Mouse (Mus musculus) myocyte (in vitro differentiated cells): Measurements from ENCODE around the gene Kifc3. TPM values are rescaled to one million over a fixed set of nuclear protein-coding genes. Genes with fewer than 3 reads are reported as not detected.

Experiments used
- H3K27me3 ChIP-seq: one replicate; pipeline ENCODE4 v1.6.1; 2011; ENCODE audit not compliant: control insufficient read depth, insufficient read depth, insufficient read length
- H3K36me3 ChIP-seq: one replicate; pipeline ENCODE4 v1.6.1; 2011; ENCODE audit not compliant: control insufficient read depth, insufficient read depth
- H3K4me2 ChIP-seq: one replicate; pipeline ENCODE4 v1.6.1; 2011; ENCODE audit warnings: low read depth, control low read depth
- H3K4me3 ChIP-seq: one replicate; pipeline ENCODE4 v1.5.1; 2011; ENCODE audit warnings: mild to moderate bottlenecking, control low read depth, moderate library complexity
- H3K79me2 ChIP-seq: one replicate; pipeline ENCODE4 v1.6.1; 2011; ENCODE audit not compliant: control insufficient read depth, insufficient read depth
- H3ac ChIP-seq: one replicate; pipeline ENCODE4 v1.6.1; 2011; ENCODE audit not compliant: control insufficient read depth, insufficient read length
- CEBPB ChIP-seq: IDR thresholded peaks from 2 replicates; pipeline ENCODE4 v1.6.1; 2011; ENCODE audit warnings: mild to moderate bottlenecking, moderate library complexity; ENCODE audit not compliant: poor library complexity, insufficient read depth, severe bottlenecking
- E2F4 ChIP-seq: IDR thresholded peaks from one replicate; pipeline ENCODE4 v1.6.1; 2011; ENCODE audit warnings: mild to moderate bottlenecking, control low read depth, moderate library complexity; ENCODE audit not compliant: insufficient read depth
- MAX ChIP-seq: IDR thresholded peaks from one replicate; pipeline ENCODE4 v1.6.1; 2011; ENCODE audit warnings: low read depth, mild to moderate bottlenecking, control low read depth
- MYOD1 ChIP-seq, 3 experiments: IDR thresholded peaks; one replicate each; pipeline ENCODE4 v1.6.1; 2011; ENCODE audit warnings: control low read depth in 2 of 3, low read depth in 2 of 3, mild to moderate bottlenecking in 2 of 3, moderate library complexity in 1 of 3; ENCODE audit not compliant: insufficient read length in 2 of 3, control insufficient read depth in 1 of 3
- MYOG ChIP-seq, 3 experiments: IDR thresholded peaks; one replicate each; pipeline ENCODE4 v1.6.1; 2011; ENCODE audit warnings: control low read depth in 2 of 3, low read depth in 2 of 3, mild to moderate bottlenecking in 2 of 3; ENCODE audit not compliant: insufficient read length in 2 of 3, control insufficient read depth in 1 of 3, insufficient read depth in 1 of 3
- POLR2A ChIP-seq: IDR thresholded peaks from one replicate; pipeline ENCODE4 v1.6.1; 2011; ENCODE audit warnings: low read depth, mild to moderate bottlenecking, control low read depth, moderate library complexity; ENCODE audit not compliant: insufficient read length
- POLR2AphosphoS2 ChIP-seq: IDR thresholded peaks from one replicate; pipeline ENCODE4 v1.6.1; 2011; ENCODE audit warnings: low read depth, control low read depth; ENCODE audit not compliant: insufficient read length
- REST ChIP-seq: IDR thresholded peaks from one replicate; pipeline ENCODE4 v1.6.1; 2011; ENCODE audit warnings: mild to moderate bottlenecking, control low read depth, moderate library complexity; ENCODE audit not compliant: insufficient read depth, insufficient read length
- SRF ChIP-seq: IDR thresholded peaks from one replicate; pipeline ENCODE4 v1.6.1; 2011; ENCODE audit warnings: low read depth; ENCODE audit not compliant: control insufficient read depth, insufficient read length
- TCF12 ChIP-seq: IDR thresholded peaks from one replicate; pipeline ENCODE4 v1.6.1; 2011; ENCODE audit warnings: mild to moderate bottlenecking, control low read depth; ENCODE audit not compliant: poor library complexity, insufficient read depth, severe bottlenecking
- TCF3 ChIP-seq: IDR thresholded peaks from one replicate; pipeline ENCODE4 v1.6.1; 2011; ENCODE audit warnings: low read depth, control low read depth; ENCODE audit not compliant: insufficient read length
- USF1 ChIP-seq: IDR thresholded peaks from one replicate; pipeline ENCODE4 v1.6.1; 2011; ENCODE audit warnings: low read depth, mild to moderate bottlenecking, control low read depth, moderate library complexity
- polyA plus RNA-seq: library from polyadenylated mRNA; unstranded; fragments of >200 nt; fragmentation: generic; extraction: Trizol; gene quantifications from one replicate; pipeline ENCODE4 v1.2.1, GENCODE M21; 2012; ENCODE audit warnings: missing spikeins

Gene Kifc3
- polyA plus RNA-seq, 1 experiment: 22.6 TPM

DNA sequence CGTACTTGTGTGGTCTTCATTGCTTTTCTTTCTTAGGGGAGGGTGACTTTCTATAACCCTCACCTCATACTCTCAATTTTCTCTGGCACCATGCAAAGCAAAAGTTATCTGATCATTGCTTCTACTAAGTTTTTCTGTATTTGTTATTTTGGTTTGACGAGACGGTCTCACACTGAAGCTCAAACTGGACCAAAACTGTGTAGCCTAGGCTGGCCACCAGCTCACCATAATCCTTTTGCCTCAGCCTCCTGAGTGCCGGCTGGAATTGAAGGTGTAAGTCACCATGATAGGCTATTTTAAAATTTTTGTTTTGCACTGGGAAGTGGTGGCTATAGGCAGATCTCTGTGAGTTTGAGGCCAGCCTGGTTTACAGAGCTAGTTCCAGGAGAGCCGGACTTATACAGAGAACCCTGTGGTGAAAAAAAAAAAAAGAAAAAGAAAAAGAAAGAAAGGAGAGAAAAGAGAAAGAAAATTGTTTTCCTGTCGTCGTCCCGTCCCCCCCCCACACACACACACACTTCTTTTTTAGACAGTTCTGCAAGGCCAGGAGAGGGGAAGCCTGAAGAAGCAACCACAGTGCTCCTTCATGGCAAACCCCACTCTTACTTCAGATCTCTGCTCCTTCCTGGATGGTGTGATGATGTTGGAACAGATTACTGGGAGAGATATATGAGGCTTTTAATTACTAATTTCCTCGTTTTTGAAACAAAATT, 870 bp upstream of the Kifc3 start:
- no peak overlapping the region for H3ac ChIP-seq
- H3K27me3 ChIP-seq: no peaks in the 10 kb centered on the region
- TF ChIP-seq CEBPB (no peak), USF1 (no peak), SRF (no peak), TCF3 (no peak), MAX (no peak), E2F4 (no peak), TCF12 (no peak), POLR2AphosphoS2 (no peak), REST (no peak), POLR2A (no peak), MYOD1 (IDR thresholded peaks at IDR 0.05; ENCODE audit: control insufficient read depth in 1 of 3, insufficient read length in 2 of 3, low read depth in 2 of 3) (no peak), MYOG (IDR thresholded peaks at IDR 0.05; ENCODE audit: control insufficient read depth in 1 of 3, insufficient read depth in 1 of 3, insufficient read length in 2 of 3, low read depth in 2 of 3) (no peak)
- H3K36me3 ChIP-seq: no peaks in the 10 kb centered on the region
- H3K4me2 ChIP-seq: no peak overlapping the region
- no peak overlapping the region for H3K4me3 ChIP-seq
- no peaks in the 10 kb centered on the region for H3K79me2 ChIP-seq

DNA sequence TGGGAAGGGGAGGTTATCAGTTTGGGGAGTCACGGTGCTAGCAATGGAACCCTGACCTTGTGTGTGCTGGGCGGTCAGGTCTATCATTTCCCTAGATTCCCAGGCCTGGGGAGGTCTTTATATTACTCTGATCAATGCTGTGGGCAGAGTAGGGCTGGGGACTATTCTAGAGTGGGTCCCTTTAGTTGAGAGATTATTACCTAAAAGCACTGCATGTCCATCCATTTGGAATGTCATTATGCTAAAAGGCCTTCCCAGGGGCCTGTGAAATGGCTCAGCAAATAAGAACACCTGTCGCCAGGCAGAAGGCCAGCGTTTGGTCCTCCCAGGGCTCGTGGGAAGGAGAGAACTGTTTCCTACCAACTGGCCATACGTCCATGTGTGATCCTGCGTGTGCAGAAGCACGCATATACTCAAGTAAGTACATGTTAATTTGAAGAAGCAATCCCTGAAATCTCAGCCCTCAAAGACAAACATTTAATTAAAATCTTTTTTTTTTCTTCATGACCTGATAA, 499 bp downstream of the Kifc3 start:
- no peaks in the 10 kb centered on the region for H3K79me2 ChIP-seq
- H3K27me3 ChIP-seq: no peaks in the 10 kb centered on the region
- peak in 2 of 3 experiments; percentile 29 to 36 for TF ChIP-seq MYOD1 (IDR thresholded peaks at IDR 0.05; ENCODE audit: control insufficient read depth in 1 of 3, insufficient read length in 2 of 3, low read depth in 2 of 3)
- no peak for TF ChIP-seq MYOG (IDR thresholded peaks at IDR 0.05; ENCODE audit: control insufficient read depth in 1 of 3, insufficient read depth in 1 of 3, insufficient read length in 2 of 3, low read depth in 2 of 3)
- H3K4me2 ChIP-seq: no peak overlapping the region
- H3ac ChIP-seq: no peak overlapping the region
- H3K36me3 ChIP-seq: no peaks in the 10 kb centered on the region
- H3K4me3 ChIP-seq: no peak overlapping the region

DNA sequence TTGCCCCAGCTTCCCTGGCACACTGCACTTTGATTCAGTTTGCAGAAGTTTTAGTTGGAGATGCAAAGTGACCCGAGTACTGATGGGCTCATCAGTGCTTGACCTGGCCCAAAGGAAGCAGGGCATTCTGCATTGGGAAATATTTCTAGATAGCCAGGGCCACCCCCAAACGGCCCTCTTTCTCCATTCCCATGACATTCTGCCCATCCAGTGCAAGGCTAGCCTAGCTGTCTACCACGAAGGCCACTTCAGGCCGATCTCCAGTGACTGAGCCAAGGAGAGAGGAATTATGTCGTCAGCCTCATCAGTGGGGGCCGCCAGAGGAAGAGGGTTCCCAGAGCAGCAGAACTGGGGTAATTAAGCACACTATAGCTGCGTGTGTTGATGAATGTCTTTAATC, 1.1 kb downstream of the Kifc3 start:
- Histone ChIP-seq H3K27me3 (no peaks in the 10 kb centered on the region), H3K36me3 (no peaks in the 10 kb centered on the region), H3K4me2 (no peak overlapping the region), H3K4me3 (no peak overlapping the region), H3K79me2 (no peaks in the 10 kb centered on the region), H3ac (no peak overlapping the region)
- no peak for TF ChIP-seq MYOD1 (IDR thresholded peaks at IDR 0.05; ENCODE audit: control insufficient read depth in 1 of 3, insufficient read length in 2 of 3, low read depth in 2 of 3)
- no peak for TF ChIP-seq E2F4
- no peak for TF ChIP-seq SRF
- no peak for TF ChIP-seq CEBPB
- TF ChIP-seq USF1: no peak
- TF ChIP-seq TCF3: no peak
- no peak for TF ChIP-seq POLR2A
- TF ChIP-seq TCF12: no peak
- no peak for TF ChIP-seq MYOG (IDR thresholded peaks at IDR 0.05; ENCODE audit: control insufficient read depth in 1 of 3, insufficient read depth in 1 of 3, insufficient read length in 2 of 3, low read depth in 2 of 3)
- no peak for TF ChIP-seq REST
- no peak for TF ChIP-seq MAX
- no peak for TF ChIP-seq POLR2AphosphoS2

DNA sequence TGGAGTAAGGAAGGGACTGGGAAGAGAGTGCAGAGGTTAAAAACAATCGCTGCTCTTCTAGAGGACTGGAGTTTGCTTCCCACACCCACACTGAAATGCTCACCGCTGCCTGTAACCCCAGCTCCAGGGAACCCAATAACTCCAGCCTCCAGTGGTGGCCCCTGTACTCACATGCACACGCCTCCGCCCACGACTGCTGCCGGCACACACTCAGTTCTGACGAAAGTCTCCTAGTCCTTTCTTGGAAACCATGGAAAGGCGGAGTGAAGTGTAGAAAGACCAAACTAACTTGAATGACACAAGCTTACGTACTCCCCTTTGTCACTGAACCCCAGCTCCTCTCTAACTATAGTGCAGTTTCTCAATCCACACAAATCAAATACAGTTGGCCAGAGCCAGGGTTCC, 2.6 kb downstream of the Kifc3 start:
- Histone ChIP-seq H3K4me2 (no peak overlapping the region), H3K4me3 (no peak overlapping the region), H3ac (no peak overlapping the region), H3K27me3 (no peaks in the 10 kb centered on the region), H3K79me2 (no peaks in the 10 kb centered on the region), H3K36me3 (no peaks in the 10 kb centered on the region)
- TF ChIP-seq POLR2AphosphoS2 (no peak), CEBPB (no peak), E2F4 (no peak), MYOG (IDR thresholded peaks at IDR 0.05; ENCODE audit: control insufficient read depth in 1 of 3, insufficient read depth in 1 of 3, insufficient read length in 2 of 3, low read depth in 2 of 3) (no peak), MAX (no peak)

DNA sequence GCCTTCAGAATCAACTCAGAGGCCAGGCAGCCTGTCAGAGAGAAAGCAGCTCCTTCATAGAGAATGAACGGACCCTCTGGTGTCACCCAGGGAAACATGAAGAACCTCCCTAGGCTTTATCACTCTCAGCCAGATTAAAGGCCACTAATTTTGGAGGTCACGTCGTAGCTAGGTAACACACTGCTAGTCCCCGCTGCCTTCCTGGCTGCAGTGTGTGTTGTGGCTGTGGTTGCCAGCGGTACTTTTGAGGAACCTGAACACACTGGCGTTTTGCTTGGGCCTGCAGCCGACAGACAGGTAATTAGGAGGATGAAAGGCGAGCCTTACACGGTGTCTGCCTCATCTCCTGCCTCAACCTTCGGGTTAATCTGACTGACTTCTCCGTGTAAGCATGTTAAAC, 6.9 kb downstream of the Kifc3 start:
- H3ac ChIP-seq: no peak overlapping the region
- TF ChIP-seq CEBPB: no peak
- no peak for TF ChIP-seq TCF12
- TF ChIP-seq POLR2AphosphoS2: no peak
- TF ChIP-seq TCF3: no peak
- no peak for TF ChIP-seq POLR2A
- no peak for TF ChIP-seq MYOD1 (IDR thresholded peaks at IDR 0.05; ENCODE audit: control insufficient read depth in 1 of 3, insufficient read length in 2 of 3, low read depth in 2 of 3)
- no peak for TF ChIP-seq REST
- no peak for TF ChIP-seq MAX
- TF ChIP-seq SRF: no peak
- TF ChIP-seq MYOG (IDR thresholded peaks at IDR 0.05; ENCODE audit: control insufficient read depth in 1 of 3, insufficient read depth in 1 of 3, insufficient read length in 2 of 3, low read depth in 2 of 3): no peak
- TF ChIP-seq USF1: no peak
- TF ChIP-seq E2F4: no peak

More for the DNA sequence above, 6.9 kb downstream of the Kifc3 start:
- H3K4me2 ChIP-seq: no peak overlapping the region
- H3K27me3 ChIP-seq: no peaks in the 10 kb centered on the region
- no peak overlapping the region for H3K4me3 ChIP-seq
- no peaks in the 10 kb centered on the region for H3K36me3 ChIP-seq
- H3K79me2 ChIP-seq: no peaks in the 10 kb centered on the region
